Comparison of ENCODE assay signal across 8 mouse cellular contexts in genomic region chr5:131824197-131824991, GRCm38 (mm10).
DNase-seq lines count a peak whose midpoint lies in the region; ATAC-seq and TF ChIP-seq lines count a peak whose summit lies in the region.

No protein-coding gene starts in this region.

- peak overlapping the region; percentile 83 for H3K27ac ChIP-seq in forebrain, embryonic 12.5 days

- no peak for TF ChIP-seq CTCF in brain, embryonic 14.5 days (IDR thresholded peaks at IDR 0.05; ENCODE audit: borderline replicate concordance, extremely low read depth, insufficient read depth, insufficient read length)

- peaks cover 24% of the 10 kb centered on the region for H3K4me1 ChIP-seq in forebrain, embryonic 12.5 days

- no peak overlapping the region for H3K9ac ChIP-seq in forebrain, embryonic 12.5 days

- H3K27me3 ChIP-seq in forebrain, embryonic 12.5 days: no peaks in the 10 kb centered on the region

- TF ChIP-seq POLR2A in brain, embryonic 14.5 days (IDR thresholded peaks at IDR 0.05; ENCODE audit: borderline replicate concordance, extremely low read depth, insufficient read depth, insufficient read length, poor library complexity, severe bottlenecking): no peak

- no peaks in the 10 kb centered on the region for H3K36me3 ChIP-seq in forebrain, embryonic 12.5 days (replicated peaks)

- no peaks in the 10 kb centered on the region for H3K9me3 ChIP-seq in forebrain, embryonic 12.5 days

- H3K4me2 ChIP-seq in forebrain, embryonic 12.5 days: peak overlapping the region; percentile 22; the same call in 1 of the 2 replicates

- no peak overlapping the region for H3K4me3 ChIP-seq in forebrain, embryonic 12.5 days (replicated peaks)

- peak; percentile 38 for DNase-seq in Muller cell, postnatal 12 days (ENCODE audit: inconsistent ontology term)
- DNase-seq in brain, embryonic 14.5 days (ENCODE audit: low read depth): peak; percentile 97
- DNase-seq in layer of hippocampus, postnatal 25 days (ENCODE audit: extremely low spot score in 1 of 2, low spot score in 1 of 2): peak; percentile 29 to 43
- no peak for DNase-seq in lung, postnatal 36 days
- no peak for DNase-seq in spleen, postnatal 14 days (ENCODE audit: low spot score in 2 of 2)
- no peak for DNase-seq in adipocyte (ENCODE audit: low spot score)
- DNase-seq in urinary bladder, postnatal 36 days (ENCODE audit: low spot score in 2 of 2): no peak

- peak; percentile 80 for ATAC-seq in forebrain, embryonic 12.5 days (ENCODE audit: low FRiP score)

- 5% methylated on average over 11 of the region's 11 CpGs for WGBS in forebrain, embryonic 12.5 days

Comparison
In these comparisons a context has a peak if more than half of its experiments do, and no peak if none do; other contexts are left out.
1. DNase-seq: peak in Muller cell, postnatal 12 days (single experiment), brain, embryonic 14.5 days (single experiment) and layer of hippocampus, postnatal 25 days (2 of 2); none in lung, postnatal 36 days (single experiment), spleen, postnatal 14 days (0 of 2), adipocyte (single experiment) and urinary bladder, postnatal 36 days (0 of 2).